Mouse (Mus musculus): Measurements from ENCODE around the gene Eif2a.
"Not testable (repeated sequence)": the region's sequence is repeated elsewhere in the genome, so short reads cannot be mapped to it uniquely, and the experiment has no call there.

The Eif2a gene

GRCm38 (mm10) chr3:58521361-58521760 is 4.3 kb upstream of the Eif2a start:
- DNase-seq (ENCODE audit: low read depth, low spot score): no peak

DNA sequence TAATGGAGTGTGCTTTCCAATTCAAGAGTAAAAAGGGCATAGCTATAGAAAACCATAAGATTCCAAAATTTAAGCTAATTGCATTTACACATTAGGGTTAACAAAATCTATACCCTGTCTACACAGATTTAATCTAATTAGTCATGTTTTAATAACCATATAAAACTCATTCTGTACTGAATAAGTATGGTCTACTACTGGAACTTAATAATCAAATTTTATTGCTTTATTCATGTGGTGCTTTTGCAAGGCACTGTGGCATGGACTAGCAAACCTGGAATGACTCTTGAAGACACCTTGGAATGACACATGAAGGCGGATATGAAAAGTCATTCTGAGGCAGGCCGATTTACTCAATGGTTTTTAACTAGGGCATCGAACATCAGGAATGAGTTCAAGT is 2.2 kb upstream of the Eif2a start:
- no peak for DNase-seq (ENCODE audit: low read depth, low spot score)

DNA sequence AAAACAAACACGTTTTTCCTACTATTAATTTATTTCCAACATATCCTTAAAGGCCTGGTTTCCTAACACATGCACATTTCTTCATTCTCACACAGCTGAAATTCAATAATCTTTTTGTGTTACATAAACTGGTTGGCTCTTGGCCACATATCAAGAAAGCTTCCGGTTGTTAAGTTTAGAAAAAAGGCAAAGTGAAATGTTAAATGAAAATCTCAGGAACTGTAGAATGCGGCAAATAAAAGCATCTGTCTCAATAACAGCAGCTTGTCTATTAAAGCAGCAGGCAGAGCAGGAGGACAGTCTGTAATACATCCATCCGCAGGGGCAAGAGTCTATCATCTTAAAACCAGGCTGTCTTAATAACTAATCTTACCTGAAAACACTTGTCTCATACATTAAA is 1.4 kb upstream of the Eif2a start:
- no peak for DNase-seq (ENCODE audit: low read depth, low spot score)

DNA sequence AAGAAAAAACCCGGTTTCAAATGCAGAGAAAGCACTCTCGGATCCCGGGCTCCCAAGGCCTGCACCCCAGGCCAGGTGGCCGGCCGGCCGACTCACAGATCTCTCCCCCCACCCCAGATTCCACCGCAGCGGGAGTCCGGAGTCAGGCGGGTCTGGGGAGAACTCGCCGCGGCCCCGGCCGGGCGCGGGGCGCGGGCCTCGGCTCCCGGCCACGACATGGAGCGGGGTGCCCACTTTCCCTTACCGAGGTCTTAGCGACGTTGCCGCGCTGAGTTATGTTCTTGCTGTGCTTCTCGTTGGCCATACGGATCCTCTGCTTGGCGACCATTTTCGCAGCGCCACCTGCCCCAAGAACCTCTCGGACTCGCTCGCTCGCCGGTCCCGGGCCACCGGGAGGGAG is 455 bp upstream of the Eif2a start:
- no peak for DNase-seq (ENCODE audit: low read depth, low spot score)

GRCm38 (mm10) chr3:58526408-58526737 is 752 bp downstream of the Eif2a start:
- DNase-seq (ENCODE audit: low read depth, low spot score): no peak

- no peak for DNase-seq (ENCODE audit: low read depth, low spot score)
Measured at GRCm38 (mm10) chr3:58536573-58536972, 11.0 kb downstream of the Eif2a start.

- no peak for DNase-seq (ENCODE audit: low read depth, low spot score)
Measured at GRCm38 (mm10) chr3:58552001-58552811, 26.6 kb downstream of the Eif2a start.

DNA sequence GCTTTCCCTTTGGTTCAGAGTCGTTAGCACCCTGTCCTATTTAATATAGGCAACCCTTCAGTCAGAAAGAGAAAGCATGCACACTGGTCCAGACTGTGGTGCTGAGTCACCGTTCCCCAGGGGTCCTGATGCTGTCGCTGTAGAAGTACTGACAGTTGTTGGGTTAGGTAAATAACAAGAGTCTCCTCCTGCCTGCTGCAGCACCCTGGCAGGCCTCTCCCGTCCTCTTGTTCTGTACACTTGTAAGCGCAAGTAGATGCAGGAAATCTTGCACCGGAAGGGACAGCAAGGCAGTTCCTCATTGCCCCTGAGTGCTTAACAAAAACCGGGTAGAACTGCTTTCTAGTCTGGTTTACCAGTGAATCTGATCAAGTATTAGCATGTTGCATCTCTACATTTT is 31.0 kb downstream of the Eif2a start:
- no peak for DNase-seq (ENCODE audit: low read depth, low spot score)

- DNase-seq (ENCODE audit: low read depth, low spot score): no peak
Measured at GRCm38 (mm10) chr3:58559887-58560286, 34.3 kb downstream of the Eif2a start.

DNA sequence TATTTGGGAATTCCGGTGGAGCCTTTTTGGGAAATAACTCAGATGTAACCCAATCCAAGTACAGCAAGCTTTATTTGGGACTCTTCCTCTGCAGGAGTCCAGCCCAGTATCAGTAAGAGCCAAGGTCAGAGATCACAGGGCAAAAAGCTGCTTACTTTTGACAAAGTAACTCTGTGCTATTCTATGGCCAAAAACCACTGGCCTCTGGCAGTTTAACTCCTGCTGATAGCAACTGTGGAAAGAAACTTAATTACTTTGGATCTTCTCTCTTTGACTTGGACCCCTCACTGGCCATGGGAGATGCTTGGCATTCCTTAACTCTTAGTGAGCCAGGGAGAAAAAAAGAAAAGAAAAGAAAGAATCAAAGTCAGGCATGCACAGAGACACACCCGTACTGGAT is 35.8 kb downstream of the Eif2a start:
- DNase-seq (ENCODE audit: low read depth, low spot score): no peak

DNA sequence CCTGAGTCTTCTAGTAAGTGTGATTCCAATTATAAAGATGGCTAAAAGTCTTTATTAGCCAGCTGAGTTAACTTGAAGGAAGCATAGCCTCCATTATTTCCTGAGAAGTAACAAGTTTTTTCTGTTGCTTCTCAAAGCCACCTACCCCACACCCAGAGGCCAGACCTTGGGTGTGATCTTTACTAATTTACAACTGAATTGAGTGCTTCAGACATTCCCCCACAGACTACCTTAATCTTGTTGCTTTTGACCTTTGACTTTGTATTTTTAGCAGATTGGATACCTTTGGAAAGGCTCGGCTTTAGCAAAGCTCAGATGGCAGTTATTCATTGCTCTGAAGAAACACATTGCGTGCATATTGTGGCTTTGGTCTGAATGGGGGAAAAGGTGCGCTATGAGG is 45.2 kb downstream of the Eif2a start:
- DNase-seq (ENCODE audit: low read depth, low spot score): no peak

GRCm38 (mm10) chr3:58576137-58577066 is 50.8 kb downstream of the Eif2a start, which contains the start of gene Selenot:
Gene Selenot (plus strand): TSS chr3:58576636.
- DNase-seq (ENCODE audit: low read depth, low spot score): peak; percentile 94

- DNase-seq (ENCODE audit: low read depth, low spot score): no peak
Measured at GRCm38 (mm10) chr3:58577067-58577503, 51.5 kb downstream of the Eif2a start.

GRCm38 (mm10) chr3:58577506-58578050 is 52.0 kb downstream of the Eif2a start:
- no peak for DNase-seq (ENCODE audit: low read depth, low spot score)

DNA sequence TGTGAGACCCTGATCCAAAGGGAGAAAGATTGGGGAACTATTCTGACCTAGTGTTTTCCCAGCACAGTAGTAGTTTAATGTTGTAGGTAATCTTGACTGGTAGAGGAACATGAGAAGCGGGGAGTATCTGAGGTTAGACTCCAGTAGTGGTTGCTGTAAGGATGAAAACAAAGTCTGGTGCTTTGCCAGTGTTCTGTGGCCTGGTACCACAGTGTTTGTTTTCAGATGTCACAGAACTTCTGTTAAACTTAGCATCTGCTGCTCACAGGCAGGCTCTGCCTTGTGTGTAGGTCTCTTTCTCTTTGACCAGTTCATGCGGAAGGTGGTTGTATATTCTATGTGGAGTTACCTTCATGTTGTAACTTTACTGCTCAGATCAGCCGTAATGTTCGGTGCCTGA is 55.9 kb downstream of the Eif2a start:
- no peak for DNase-seq (ENCODE audit: low read depth, low spot score)

DNA sequence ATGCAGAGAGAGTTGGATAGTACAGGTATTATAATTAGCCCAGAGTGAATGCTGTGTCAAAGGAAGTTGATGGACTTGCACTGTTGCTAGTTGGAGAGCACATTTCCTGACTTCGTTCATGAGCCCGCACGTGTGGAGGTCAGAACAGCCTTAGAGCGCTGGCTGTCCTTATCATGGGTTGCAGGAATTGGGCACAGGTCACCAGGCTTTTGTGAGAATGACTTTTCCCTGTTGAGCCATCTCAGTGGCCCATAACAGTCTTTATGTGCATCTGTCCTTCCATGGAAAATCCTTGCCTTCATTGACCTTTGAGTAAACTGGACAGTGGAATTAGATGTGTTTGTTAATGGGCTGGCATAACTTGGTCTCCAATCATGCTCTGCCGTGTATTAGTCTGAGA is 56.7 kb downstream of the Eif2a start:
- DNase-seq (ENCODE audit: low read depth, low spot score): no peak

DNA sequence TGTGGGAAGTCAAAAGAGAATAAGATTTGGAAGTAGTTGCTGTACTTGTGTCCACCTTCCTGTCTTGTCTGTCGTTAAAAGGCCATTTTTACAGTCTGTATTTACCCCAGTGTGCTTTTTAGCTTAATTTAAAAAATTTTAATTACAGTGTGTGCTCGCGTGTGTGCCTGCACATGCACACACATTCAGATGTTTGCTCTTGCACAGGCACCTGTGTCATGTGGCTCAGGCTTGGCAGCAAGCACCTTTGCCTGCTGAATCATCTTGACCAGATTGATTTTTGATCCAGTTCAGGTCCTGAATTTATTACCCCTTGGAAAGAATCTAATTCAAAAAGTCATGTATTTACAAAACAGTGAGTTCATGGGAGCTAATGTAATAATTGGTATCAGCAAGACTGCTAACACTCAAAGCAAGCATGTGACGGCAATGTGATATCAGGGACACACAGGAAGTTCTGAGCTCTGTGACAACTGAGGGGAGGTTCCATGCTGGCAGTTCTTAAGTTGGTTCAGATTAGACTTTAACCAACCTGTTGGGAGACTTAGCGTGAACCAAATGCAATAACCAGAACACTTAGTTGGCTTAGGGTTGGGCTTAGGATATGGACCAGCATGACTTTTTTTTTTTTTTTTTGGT is 57.3 kb downstream of the Eif2a start:
- DNase-seq (ENCODE audit: low read depth, low spot score): no peak

GRCm38 (mm10) chr3:58590544-58590943 is 64.9 kb downstream of the Eif2a start:
- DNase-seq (ENCODE audit: low read depth, low spot score): not testable (repeated sequence)

- DNase-seq (ENCODE audit: low read depth, low spot score): not testable (repeated sequence)
Measured at GRCm38 (mm10) chr3:58592666-58593065, 67.0 kb downstream of the Eif2a start.

GRCm38 (mm10) chr3:58593623-58594022 is 68.0 kb downstream of the Eif2a start:
- no peak for DNase-seq (ENCODE audit: low read depth, low spot score)
